Mouse (Mus musculus): ENCODE results near the gene Oas3. TPM values are rescaled to one million over a fixed set of nuclear protein-coding genes. Genes with fewer than 3 reads are reported as not detected.

Gene Oas3
- polyA plus RNA-seq, 1 experiment from 2014 or later = 0.20 TPM

- no peak overlapping the region for H3K9ac ChIP-seq (ENCODE audit: low read length)
- H3K4me2 ChIP-seq = no peak overlapping the region
- no peaks in the 10 kb centered on the region for H3K9me3 ChIP-seq (ENCODE audit: control insufficient read depth, low read length)
- no peak for ATAC-seq (ENCODE audit: low FRiP score)
- H3K27me3 ChIP-seq (ENCODE audit: control insufficient read depth, insufficient read depth, low read length) = no peaks in the 10 kb centered on the region
- no peaks in the 10 kb centered on the region for H3K4me1 ChIP-seq (ENCODE audit: control insufficient read depth, insufficient read depth, low read length)
- H3K36me3 ChIP-seq (ENCODE audit: control insufficient read depth, insufficient read depth, low read length) = no peaks in the 10 kb centered on the region
- H3K27ac ChIP-seq (ENCODE audit: low read depth, low read length) = no peak overlapping the region
- no peak overlapping the region for H3K4me3 ChIP-seq (ENCODE audit: low read depth, low read length)
- no peak for DNase-seq (ENCODE audit: low spot score, missing footprints)
- 89% methylated on average over 14 of the region's 14 CpGs for WGBS
Measured at GRCm38 (mm10) chr5:120775287-120775985, 2.0 kb downstream of the Oas3 start.

DNA sequence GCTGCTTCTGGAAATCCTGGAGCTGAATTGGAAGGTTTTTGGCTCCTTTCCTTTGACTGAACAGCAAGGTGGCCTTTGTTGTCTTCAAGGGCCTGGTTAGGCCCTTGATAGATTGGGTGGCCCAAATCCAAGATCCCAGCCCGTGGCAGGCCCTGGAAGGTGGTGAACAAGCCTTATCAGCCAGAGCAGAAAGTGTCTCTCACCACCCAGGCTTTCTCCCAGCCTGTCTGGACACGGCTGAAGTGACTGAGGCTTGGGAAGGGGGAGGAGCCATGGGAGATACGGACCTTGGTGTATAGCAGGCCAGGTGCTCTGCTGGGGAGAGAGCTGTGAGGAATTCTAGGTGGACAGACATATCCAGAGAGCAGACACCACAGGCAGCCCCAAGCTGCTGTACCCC lies 8.1 kb downstream of the Oas3 start:
- Histone ChIP-seq H3K4me2 (no peak overlapping the region), H3K36me3 (ENCODE audit: control insufficient read depth, insufficient read depth, low read length) (no peaks in the 10 kb centered on the region), H3K9me3 (ENCODE audit: control insufficient read depth, low read length) (no peaks in the 10 kb centered on the region), H3K27me3 (ENCODE audit: control insufficient read depth, insufficient read depth, low read length) (no peaks in the 10 kb centered on the region), H3K9ac (ENCODE audit: low read length) (no peak overlapping the region), H3K4me3 (ENCODE audit: low read depth, low read length) (no peak overlapping the region), H3K4me1 (ENCODE audit: control insufficient read depth, insufficient read depth, low read length) (no peaks in the 10 kb centered on the region), H3K27ac (ENCODE audit: low read depth, low read length) (no peak overlapping the region)
- DNase-seq (ENCODE audit: low spot score, missing footprints) (no peak), ATAC-seq (ENCODE audit: low FRiP score) (no peak)
- WGBS = 72% methylated on average over 3 of the region's 3 CpGs

GRCm38 (mm10) chr5:120765010-120765409 lies 12.5 kb downstream of the Oas3 start:
- Histone ChIP-seq H3K4me1 (ENCODE audit: control insufficient read depth, insufficient read depth, low read length) (no peaks in the 10 kb centered on the region), H3K9me3 (ENCODE audit: control insufficient read depth, low read length) (no peaks in the 10 kb centered on the region), H3K27me3 (ENCODE audit: control insufficient read depth, insufficient read depth, low read length) (no peaks in the 10 kb centered on the region), H3K4me3 (ENCODE audit: low read depth, low read length) (no peak overlapping the region), H3K27ac (ENCODE audit: low read depth, low read length) (no peak overlapping the region), H3K36me3 (ENCODE audit: control insufficient read depth, insufficient read depth, low read length) (no peaks in the 10 kb centered on the region), H3K9ac (ENCODE audit: low read length) (no peak overlapping the region), H3K4me2 (no peak overlapping the region)
- no peak for ATAC-seq (ENCODE audit: low FRiP score)
- no peak for DNase-seq (ENCODE audit: low spot score, missing footprints)
- 74% methylated on average over 8 of the region's 8 CpGs for WGBS

GRCm38 (mm10) chr5:120761901-120762300 lies 15.6 kb downstream of the Oas3 start:
- H3K9me3 ChIP-seq (ENCODE audit: control insufficient read depth, low read length) = no peaks in the 10 kb centered on the region
- H3K4me2 ChIP-seq = no peak overlapping the region
- DNase-seq (ENCODE audit: low spot score, missing footprints) (no peak), ATAC-seq (ENCODE audit: low FRiP score) (no peak)
- H3K9ac ChIP-seq (ENCODE audit: low read length) = no peak overlapping the region
- H3K27ac ChIP-seq (ENCODE audit: low read depth, low read length) = no peak overlapping the region
- no peaks in the 10 kb centered on the region for H3K4me1 ChIP-seq (ENCODE audit: control insufficient read depth, insufficient read depth, low read length)
- no peaks in the 10 kb centered on the region for H3K36me3 ChIP-seq (ENCODE audit: control insufficient read depth, insufficient read depth, low read length)
- 22% methylated on average over 6 of the region's 6 CpGs for WGBS
- no peak overlapping the region for H3K4me3 ChIP-seq (ENCODE audit: low read depth, low read length)
- H3K27me3 ChIP-seq (ENCODE audit: control insufficient read depth, insufficient read depth, low read length) = no peaks in the 10 kb centered on the region

GRCm38 (mm10) chr5:120754215-120754614 lies 23.2 kb downstream of the Oas3 start:
- Histone ChIP-seq H3K27ac (ENCODE audit: low read depth, low read length) (no peak overlapping the region), H3K36me3 (ENCODE audit: control insufficient read depth, insufficient read depth, low read length) (no peaks in the 10 kb centered on the region), H3K4me3 (ENCODE audit: low read depth, low read length) (no peak overlapping the region), H3K9ac (ENCODE audit: low read length) (no peak overlapping the region), H3K9me3 (ENCODE audit: control insufficient read depth, low read length) (no peaks in the 10 kb centered on the region), H3K4me1 (ENCODE audit: control insufficient read depth, insufficient read depth, low read length) (no peaks in the 10 kb centered on the region), H3K27me3 (ENCODE audit: control insufficient read depth, insufficient read depth, low read length) (no peaks in the 10 kb centered on the region), H3K4me2 (no peak overlapping the region)
- ATAC-seq (ENCODE audit: low FRiP score) (no peak), DNase-seq (ENCODE audit: low spot score, missing footprints) (no peak)
- 90% methylated on average over 4 of the region's 4 CpGs for WGBS

- Histone ChIP-seq H3K4me2 (no peak overlapping the region), H3K27me3 (ENCODE audit: control insufficient read depth, insufficient read depth, low read length) (no peaks in the 10 kb centered on the region), H3K4me3 (ENCODE audit: low read depth, low read length) (no peak overlapping the region), H3K36me3 (ENCODE audit: control insufficient read depth, insufficient read depth, low read length) (no peaks in the 10 kb centered on the region), H3K9me3 (ENCODE audit: control insufficient read depth, low read length) (no peaks in the 10 kb centered on the region), H3K27ac (ENCODE audit: low read depth, low read length) (no peak overlapping the region), H3K4me1 (ENCODE audit: control insufficient read depth, insufficient read depth, low read length) (no peaks in the 10 kb centered on the region), H3K9ac (ENCODE audit: low read length) (no peak overlapping the region)
- WGBS = 75% methylated on average over 3 of the region's 3 CpGs
- ATAC-seq (ENCODE audit: low FRiP score) (no peak), DNase-seq (ENCODE audit: low spot score, missing footprints) (no peak)
Measured at GRCm38 (mm10) chr5:120752786-120753185, 24.7 kb downstream of the Oas3 start.

- H3K9me3 ChIP-seq (ENCODE audit: control insufficient read depth, low read length) = no peaks in the 10 kb centered on the region
- ATAC-seq (ENCODE audit: low FRiP score) = no peak
- H3K9ac ChIP-seq (ENCODE audit: low read length) = no peak overlapping the region
- no peaks in the 10 kb centered on the region for H3K4me1 ChIP-seq (ENCODE audit: control insufficient read depth, insufficient read depth, low read length)
- H3K4me3 ChIP-seq (ENCODE audit: low read depth, low read length) = no peak overlapping the region
- H3K36me3 ChIP-seq (ENCODE audit: control insufficient read depth, insufficient read depth, low read length) = no peaks in the 10 kb centered on the region
- no peaks in the 10 kb centered on the region for H3K27me3 ChIP-seq (ENCODE audit: control insufficient read depth, insufficient read depth, low read length)
- H3K27ac ChIP-seq (ENCODE audit: low read depth, low read length) = no peak overlapping the region
- DNase-seq (ENCODE audit: low spot score, missing footprints) = no peak
- no peak overlapping the region for H3K4me2 ChIP-seq
- WGBS = 79% methylated on average over 3 of the region's 3 CpGs
Measured at GRCm38 (mm10) chr5:120751206-120751605, 26.3 kb downstream of the Oas3 start.

GRCm38 (mm10) chr5:120749688-120750087 lies 27.8 kb downstream of the Oas3 start, which contains the start of gene Oas2:
Gene Oas2 (minus strand): TSS chr5:120749853.
- H3K27ac ChIP-seq (ENCODE audit: low read depth, low read length) = no peak within 1 kb of the TSS
- WGBS = 73% methylated on average over 5 of the region's 5 CpGs
- H3K4me3 ChIP-seq (ENCODE audit: low read depth, low read length) = no peak within 1 kb of the TSS
- no peaks in the 10 kb centered on the region for H3K36me3 ChIP-seq (ENCODE audit: control insufficient read depth, insufficient read depth, low read length)
- H3K4me1 ChIP-seq (ENCODE audit: control insufficient read depth, insufficient read depth, low read length) = no peaks in the 10 kb centered on the region
- H3K9me3 ChIP-seq (ENCODE audit: control insufficient read depth, low read length) = no peaks in the 10 kb centered on the region
- no peak for ATAC-seq (ENCODE audit: low FRiP score)
- no peak within 1 kb of the TSS for H3K9ac ChIP-seq (ENCODE audit: low read length)
- H3K27me3 ChIP-seq (ENCODE audit: control insufficient read depth, insufficient read depth, low read length) = no peaks in the 10 kb centered on the region
- DNase-seq (ENCODE audit: low spot score, missing footprints) = no peak
- H3K4me2 ChIP-seq = no peak within 1 kb of the TSS

DNA sequence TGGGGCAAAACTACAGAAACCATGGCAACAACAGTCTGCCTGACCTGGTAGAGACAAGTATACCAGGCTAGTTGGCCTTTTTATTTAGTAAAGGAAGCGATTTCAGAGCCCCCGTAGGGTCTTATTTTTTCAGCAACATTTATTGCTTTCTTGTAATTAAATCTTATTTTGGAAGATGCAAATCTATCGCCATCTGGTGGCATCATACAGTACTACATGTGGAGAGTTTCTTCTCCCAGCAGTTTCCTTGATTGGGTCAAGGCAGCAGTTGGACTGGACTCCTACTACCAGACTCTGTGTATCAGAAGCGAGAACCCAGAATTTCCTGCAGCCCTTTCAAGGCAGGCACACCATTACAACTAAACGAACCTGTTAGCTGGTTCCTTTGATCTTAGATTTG lies 31.0 kb downstream of the Oas3 start:
- DNase-seq (ENCODE audit: low spot score, missing footprints) (peak; percentile 94), ATAC-seq (ENCODE audit: low FRiP score) (no peak)
- Histone ChIP-seq H3K27me3 (ENCODE audit: control insufficient read depth, insufficient read depth, low read length) (no peaks in the 10 kb centered on the region), H3K9ac (ENCODE audit: low read length) (no peak overlapping the region), H3K4me3 (ENCODE audit: low read depth, low read length) (no peak overlapping the region), H3K27ac (ENCODE audit: low read depth, low read length) (no peak overlapping the region), H3K9me3 (ENCODE audit: control insufficient read depth, low read length) (no peaks in the 10 kb centered on the region), H3K36me3 (ENCODE audit: control insufficient read depth, insufficient read depth, low read length) (no peaks in the 10 kb centered on the region), H3K4me1 (ENCODE audit: control insufficient read depth, insufficient read depth, low read length) (no peaks in the 10 kb centered on the region), H3K4me2 (no peak overlapping the region)
- WGBS = 20% methylated on average over 5 of the region's 5 CpGs

All from midbrain, embryonic 11.5 days (tissue).